Mouse (Mus musculus): ENCODE measurements around the gene Mfn2.

DNA sequence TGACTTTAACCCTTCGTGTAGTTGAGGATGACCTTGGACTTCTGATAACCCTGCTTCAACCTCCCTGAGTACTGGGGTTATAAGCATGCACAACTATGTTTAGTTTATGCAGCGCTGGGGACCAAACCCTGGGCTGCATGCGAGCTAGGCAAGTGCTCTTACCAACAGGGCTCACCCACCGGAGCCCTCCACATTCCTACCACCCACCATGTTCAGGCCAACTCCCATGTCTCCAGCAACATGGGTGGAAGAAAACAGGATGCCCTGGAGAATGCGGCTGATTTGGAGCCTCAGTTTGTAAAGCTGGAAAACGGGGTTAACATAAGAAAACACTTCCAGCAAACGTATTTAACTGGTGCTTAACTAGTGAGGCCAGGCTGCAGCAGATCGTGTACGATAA, 31.4 kb upstream of the Mfn2 start:
- TF ChIP-seq POLR2A (IDR thresholded peaks at IDR 0.05; ENCODE audit: insufficient read depth, low read depth, low read length) (no peak), CTCF (IDR thresholded peaks at IDR 0.05; ENCODE audit: insufficient read depth, low read depth, low read length) (no peak)
